Mouse (Mus musculus): ENCODE data around the gene Ppwd1. TPM values are rescaled to one million over a fixed set of nuclear protein-coding genes. Genes with fewer than 3 reads are reported as not detected.

Ppwd1 gene
- polyA plus RNA-seq, 1 experiment from 2014 or later: 7.8 TPM

- H3K27me3 ChIP-seq (replicated peaks; ENCODE audit: control insufficient read depth, insufficient read depth, low read length): no peaks in the 10 kb centered on the region
- peaks cover 22% of the 10 kb centered on the region; the same call in 1 of the 2 replicates for H3K36me3 ChIP-seq (ENCODE audit: control insufficient read depth, insufficient read depth, low read length)
- H3K4me2 ChIP-seq (ENCODE audit: low read length): peak within 1 kb of the TSS; percentile 78
- peak within 1 kb of the TSS; percentile 84 for H3K4me3 ChIP-seq (ENCODE audit: low read depth, low read length)
- H3K9ac ChIP-seq (ENCODE audit: low read length): peak within 1 kb of the TSS; percentile 89
- peak; percentile 99 for ATAC-seq
- peaks cover 17% of the 10 kb centered on the region for H3K4me1 ChIP-seq (ENCODE audit: control insufficient read depth, insufficient read depth, low read length)
- under 1% methylated on average over 38 of the region's 38 CpGs for WGBS
- H3K9me3 ChIP-seq (replicated peaks; ENCODE audit: control insufficient read depth, low read length): no peaks in the 10 kb centered on the region
- DNase-seq (ENCODE audit: low spot score): peak; percentile 100
- H3K27ac ChIP-seq (ENCODE audit: low read depth, low read length): peak within 1 kb of the TSS; percentile 55
Observed at GRCm38 (mm10) chr13:104178650-104179121, 50.0 kb downstream of the Ppwd1 start, which contains the start of gene Trim23. TSS of gene Trim23 (plus strand) at chr13:104178797.

- no peaks in the 10 kb centered on the region for H3K27me3 ChIP-seq (replicated peaks; ENCODE audit: control insufficient read depth, insufficient read depth, low read length)
- peaks cover 20% of the 10 kb centered on the region; the same call in 1 of the 2 replicates for H3K36me3 ChIP-seq (ENCODE audit: control insufficient read depth, insufficient read depth, low read length)
- ATAC-seq: peak; percentile 93
- H3K9me3 ChIP-seq (replicated peaks; ENCODE audit: control insufficient read depth, low read length): no peaks in the 10 kb centered on the region
- H3K4me3 ChIP-seq (ENCODE audit: low read depth, low read length): peak within 1 kb of the TSS; percentile 84
- H3K27ac ChIP-seq (ENCODE audit: low read depth, low read length): peak within 1 kb of the TSS; percentile 55
- peak within 1 kb of the TSS; percentile 89 for H3K9ac ChIP-seq (ENCODE audit: low read length)
- under 1% methylated on average over 32 of the region's 32 CpGs for WGBS
- H3K4me2 ChIP-seq (ENCODE audit: low read length): peak within 1 kb of the TSS; percentile 78
- DNase-seq (ENCODE audit: low spot score): no peak
- H3K4me1 ChIP-seq (ENCODE audit: control insufficient read depth, insufficient read depth, low read length): peaks cover 17% of the 10 kb centered on the region
Observed at GRCm38 (mm10) chr13:104177796-104178649, 50.6 kb downstream of the Ppwd1 start, which contains the start of gene Trappc13. TSS of gene Trappc13 (minus strand) at chr13:104178469.

- peak overlapping the region; percentile 84 for H3K4me3 ChIP-seq (ENCODE audit: low read depth, low read length)
- DNase-seq (ENCODE audit: low spot score) (no peak), ATAC-seq (no peak)
- no peak overlapping the region for H3K27ac ChIP-seq (ENCODE audit: low read depth, low read length)
- H3K27me3 ChIP-seq (replicated peaks; ENCODE audit: control insufficient read depth, insufficient read depth, low read length): no peaks in the 10 kb centered on the region
- peak overlapping the region; percentile 78 for H3K4me2 ChIP-seq (ENCODE audit: low read length)
- peaks cover 13% of the 10 kb centered on the region; the same call in 1 of the 2 replicates for H3K36me3 ChIP-seq (ENCODE audit: control insufficient read depth, insufficient read depth, low read length)
- peak overlapping the region; percentile 56 for H3K9ac ChIP-seq (ENCODE audit: low read length)
- H3K9me3 ChIP-seq (replicated peaks; ENCODE audit: control insufficient read depth, low read length): no peaks in the 10 kb centered on the region
- H3K4me1 ChIP-seq (ENCODE audit: control insufficient read depth, insufficient read depth, low read length): peaks cover 17% of the 10 kb centered on the region
- WGBS: 77% methylated on average over 3 of the region's 3 CpGs
Observed at GRCm38 (mm10) chr13:104176874-104177273, 51.8 kb downstream of the Ppwd1 start.

DNA sequence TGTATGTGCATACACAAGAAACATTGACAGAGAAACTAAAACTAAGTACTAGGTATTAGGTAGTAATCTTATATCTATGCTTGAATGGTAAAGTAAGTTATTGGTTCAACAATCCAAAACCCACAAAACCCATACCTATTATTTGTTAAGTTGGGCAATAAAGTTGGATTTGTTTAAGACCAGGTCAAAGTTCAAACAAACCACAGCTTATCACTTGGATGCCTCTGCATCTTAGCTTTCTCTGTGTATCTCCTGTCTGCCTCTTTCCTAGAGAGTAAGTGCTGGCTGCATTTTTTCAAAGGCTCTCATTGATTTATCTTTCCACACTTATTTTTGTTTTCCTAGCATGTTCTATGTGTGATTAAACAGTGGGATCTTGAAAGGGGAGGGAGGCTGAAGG lies 56.1 kb downstream of the Ppwd1 start:
- Histone ChIP-seq H3K27me3 (replicated peaks; ENCODE audit: control insufficient read depth, insufficient read depth, low read length) (no peaks in the 10 kb centered on the region), H3K27ac (ENCODE audit: low read depth, low read length) (no peak overlapping the region), H3K36me3 (ENCODE audit: control insufficient read depth, insufficient read depth, low read length) (peaks cover 18% of the 10 kb centered on the region), H3K4me2 (ENCODE audit: low read length) (no peak overlapping the region), H3K9me3 (replicated peaks; ENCODE audit: control insufficient read depth, low read length) (no peaks in the 10 kb centered on the region), H3K4me1 (ENCODE audit: control insufficient read depth, insufficient read depth, low read length) (peaks cover 11% of the 10 kb centered on the region), H3K4me3 (ENCODE audit: low read depth, low read length) (no peak overlapping the region), H3K9ac (ENCODE audit: low read length) (no peak overlapping the region)
- ATAC-seq (no peak), DNase-seq (ENCODE audit: low spot score) (no peak)

GRCm38 (mm10) chr13:104171711-104172110 lies 56.9 kb downstream of the Ppwd1 start:
- Histone ChIP-seq H3K4me2 (ENCODE audit: low read length) (no peak overlapping the region), H3K9ac (ENCODE audit: low read length) (no peak overlapping the region), H3K27me3 (replicated peaks; ENCODE audit: control insufficient read depth, insufficient read depth, low read length) (no peaks in the 10 kb centered on the region)

GRCm38 (mm10) chr13:104155686-104156085 lies 73.0 kb downstream of the Ppwd1 start:
- H3K27me3 ChIP-seq (replicated peaks; ENCODE audit: control insufficient read depth, insufficient read depth, low read length): no peaks in the 10 kb centered on the region
- 89% methylated on average over 1 of the region's 1 CpGs for WGBS
- H3K4me1 ChIP-seq (ENCODE audit: control insufficient read depth, insufficient read depth, low read length): no peaks in the 10 kb centered on the region
- H3K9me3 ChIP-seq (replicated peaks; ENCODE audit: control insufficient read depth, low read length): no peaks in the 10 kb centered on the region
- H3K36me3 ChIP-seq (ENCODE audit: control insufficient read depth, insufficient read depth, low read length): peaks cover 56% of the 10 kb centered on the region
- DNase-seq (ENCODE audit: low spot score) (no peak), ATAC-seq (no peak)
- no peak overlapping the region for H3K9ac ChIP-seq (ENCODE audit: low read length)
- H3K4me3 ChIP-seq (ENCODE audit: low read depth, low read length): no peak overlapping the region
- H3K4me2 ChIP-seq (ENCODE audit: low read length): no peak overlapping the region
- H3K27ac ChIP-seq (ENCODE audit: low read depth, low read length): no peak overlapping the region

More at GRCm38 (mm10) chr13:104171711-104172110, 56.9 kb downstream of the Ppwd1 start:
- Histone ChIP-seq H3K4me1 (ENCODE audit: control insufficient read depth, insufficient read depth, low read length) (peaks cover 5% of the 10 kb centered on the region), H3K27ac (ENCODE audit: low read depth, low read length) (no peak overlapping the region), H3K9me3 (replicated peaks; ENCODE audit: control insufficient read depth, low read length) (no peaks in the 10 kb centered on the region), H3K4me3 (ENCODE audit: low read depth, low read length) (no peak overlapping the region), H3K36me3 (ENCODE audit: control insufficient read depth, insufficient read depth, low read length) (peaks cover 26% of the 10 kb centered on the region)
- DNase-seq (ENCODE audit: low spot score) (no peak), ATAC-seq (no peak)
- WGBS: 92% methylated on average over 5 of the region's 5 CpGs

Other genes with a start within 250 kb of the Ppwd1 start
- 34.6 and 45.6 TPM in 2 replicates for gene Nln, start 119.2 kb downstream of the Ppwd1 start, polyA plus RNA-seq (2014; fragmentation: Nextera tagmentation; extraction: Ambion mirVana)
- 29.4 and 32.1 TPM in 2 replicates for gene Sgtb, start 119.1 kb downstream of the Ppwd1 start, polyA plus RNA-seq (2014; fragmentation: Nextera tagmentation; extraction: Ambion mirVana)
- gene Trappc13, start 50.4 kb downstream of the Ppwd1 start, polyA plus RNA-seq (2014; fragmentation: Nextera tagmentation; extraction: Ambion mirVana): 65.7 and 68.0 TPM in 2 replicates
- gene Trim23, start 50.0 kb downstream of the Ppwd1 start, polyA plus RNA-seq (2014; fragmentation: Nextera tagmentation; extraction: Ambion mirVana): 39.9 and 46.6 TPM in 2 replicates
- 27.9 and 33.1 TPM in 2 replicates for gene Cenpk, start 232 bp downstream of the Ppwd1 start, polyA plus RNA-seq (2014; fragmentation: Nextera tagmentation; extraction: Ambion mirVana)
- gene Adamts6, start 59.0 kb upstream of the Ppwd1 start, polyA plus RNA-seq (2014; fragmentation: Nextera tagmentation; extraction: Ambion mirVana): 2.0 and 2.2 TPM in 2 replicates